Mouse (Mus musculus): Measurements from ENCODE around the gene Rhbg. TPM values are rescaled to one million over a fixed set of nuclear protein-coding genes. Genes with fewer than 3 reads are reported as not detected.
"Not testable (repeated sequence)": the region's sequence is repeated elsewhere in the genome, so short reads cannot be mapped to it uniquely, and the experiment has no call there.

Rhbg gene
- 0.78 and 0.83 TPM in 2 replicates for polyA plus RNA-seq (2015; fragmentation: Nextera tagmentation; extraction: Ambion mirVana)

- Histone ChIP-seq H3K4me1 (peaks cover 9% of the 10 kb centered on the region), H3K9me3 (replicated peaks) (no peaks in the 10 kb centered on the region), H3K4me3 (replicated peaks) (peak within 1 kb of the TSS; percentile 38), H3K27ac (replicated peaks) (no peak within 1 kb of the TSS), H3K4me2 (peak within 1 kb of the TSS; percentile 72), H3K9ac (replicated peaks) (peak within 1 kb of the TSS; percentile 32; the same call in 1 of the 2 replicates), H3K27me3 (replicated peaks) (peaks cover 31% of the 10 kb centered on the region), H3K36me3 (no peaks in the 10 kb centered on the region)
- 3% methylated on average over 34 of the region's 34 CpGs for WGBS
- ATAC-seq (ENCODE audit: low FRiP score): no peak
Observed at GRCm38 (mm10) chr3:88254268-88254926, at the start of gene Rhbg. TSS of gene Rhbg (minus strand) at chr3:88254709.

- Histone ChIP-seq H3K4me3 (replicated peaks) (no peak overlapping the region), H3K9me3 (replicated peaks) (no peaks in the 10 kb centered on the region), H3K4me1 (peaks cover 27% of the 10 kb centered on the region), H3K4me2 (no peak overlapping the region), H3K27ac (replicated peaks) (no peak overlapping the region), H3K36me3 (peaks cover 47% of the 10 kb centered on the region), H3K9ac (replicated peaks) (no peak overlapping the region), H3K27me3 (replicated peaks) (no peaks in the 10 kb centered on the region)
- ATAC-seq (ENCODE audit: low FRiP score): no peak
- WGBS: 95% methylated on average over 1 of the region's 1 CpGs
Observed at GRCm38 (mm10) chr3:88299172-88299571, 44.7 kb upstream of the Rhbg start.

- WGBS: under 1% methylated on average over 30 of the region's 30 CpGs
- Histone ChIP-seq H3K4me2 (peak overlapping the region; percentile 77), H3K27ac (replicated peaks) (peak overlapping the region; percentile 90), H3K27me3 (replicated peaks) (no peaks in the 10 kb centered on the region), H3K4me3 (replicated peaks) (peak overlapping the region; percentile 82), H3K9me3 (replicated peaks) (no peaks in the 10 kb centered on the region), H3K4me1 (peaks cover 27% of the 10 kb centered on the region), H3K36me3 (peaks cover 32% of the 10 kb centered on the region), H3K9ac (replicated peaks) (peak overlapping the region; percentile 86)
- no peak for ATAC-seq (ENCODE audit: low FRiP score)
Observed at GRCm38 (mm10) chr3:88297321-88297851, 42.9 kb upstream of the Rhbg start.

- ATAC-seq (ENCODE audit: low FRiP score): peak; percentile 98
- Histone ChIP-seq H3K4me1 (peaks cover 27% of the 10 kb centered on the region), H3K27ac (replicated peaks) (peak within 1 kb of the TSS; percentile 91), H3K4me2 (peak within 1 kb of the TSS; percentile 77), H3K36me3 (peaks cover 27% of the 10 kb centered on the region), H3K9me3 (replicated peaks) (no peaks in the 10 kb centered on the region), H3K9ac (replicated peaks) (peak within 1 kb of the TSS; percentile 86), H3K4me3 (replicated peaks) (peak within 1 kb of the TSS; percentile 82), H3K27me3 (replicated peaks) (no peaks in the 10 kb centered on the region)
- under 1% methylated on average over 44 of the region's 44 CpGs for WGBS
Observed at GRCm38 (mm10) chr3:88296561-88297318, 42.2 kb upstream of the Rhbg start, which contains the start of the genes Tsacc and Cct3. TSS of gene Tsacc (minus strand) at chr3:88296999. TSS of gene Cct3 (plus strand) at chr3:88297116.

- H3K36me3 ChIP-seq: peaks cover 21% of the 10 kb centered on the region
- H3K4me2 ChIP-seq: peak overlapping the region; percentile 69
- peak overlapping the region; percentile 60 for H3K9ac ChIP-seq (replicated peaks)
- peak overlapping the region; percentile 91 for H3K27ac ChIP-seq (replicated peaks)
- H3K27me3 ChIP-seq (replicated peaks): no peaks in the 10 kb centered on the region
- H3K4me3 ChIP-seq (replicated peaks): peak overlapping the region; percentile 82
- 1% methylated on average over 12 of the region's 12 CpGs for WGBS
- peak; percentile 32; the same call in 1 of the 2 replicates for ATAC-seq (ENCODE audit: low FRiP score)
- H3K9me3 ChIP-seq (replicated peaks): no peaks in the 10 kb centered on the region
- peaks cover 27% of the 10 kb centered on the region for H3K4me1 ChIP-seq
Observed at GRCm38 (mm10) chr3:88296110-88296560, 41.6 kb upstream of the Rhbg start.

- peaks cover 27% of the 10 kb centered on the region for H3K4me1 ChIP-seq
- H3K9me3 ChIP-seq (replicated peaks); H3K27ac ChIP-seq (replicated peaks); ATAC-seq (ENCODE audit: low FRiP score); H3K27me3 ChIP-seq (replicated peaks); H3K4me3 ChIP-seq (replicated peaks): not testable (repeated sequence)
- H3K4me2 ChIP-seq: peak overlapping the region; percentile 69
- 0 out of 2 replicates have a peak overlapping the region, but pooled peaks have one; percentile 60 for H3K9ac ChIP-seq (replicated peaks)
- H3K36me3 ChIP-seq: peaks cover 12% of the 10 kb centered on the region
- WGBS: 65% methylated on average over 1 of the region's 1 CpGs
Observed at GRCm38 (mm10) chr3:88295272-88295671, 40.8 kb upstream of the Rhbg start.

GRCm38 (mm10) chr3:88291970-88292369 is 37.5 kb upstream of the Rhbg start:
- H3K27me3 ChIP-seq (replicated peaks): no peaks in the 10 kb centered on the region
- H3K4me3 ChIP-seq (replicated peaks): no peak overlapping the region
- H3K36me3 ChIP-seq: no peaks in the 10 kb centered on the region
- no peaks in the 10 kb centered on the region for H3K9me3 ChIP-seq (replicated peaks)
- ATAC-seq (ENCODE audit: low FRiP score): no peak
- peaks cover 8% of the 10 kb centered on the region for H3K4me1 ChIP-seq
- no peak overlapping the region for H3K27ac ChIP-seq (replicated peaks)
- no peak overlapping the region for H3K9ac ChIP-seq (replicated peaks)
- WGBS: 56% methylated on average over 4 of the region's 4 CpGs
- no peak overlapping the region for H3K4me2 ChIP-seq

- H3K27me3 ChIP-seq (replicated peaks); H3K4me3 ChIP-seq (replicated peaks); H3K4me2 ChIP-seq; H3K36me3 ChIP-seq; H3K4me1 ChIP-seq; H3K27ac ChIP-seq (replicated peaks); H3K9me3 ChIP-seq (replicated peaks); ATAC-seq (ENCODE audit: low FRiP score); H3K9ac ChIP-seq (replicated peaks): not testable (repeated sequence)
- 83% methylated on average over 8 of the region's 10 CpGs for WGBS
Observed at GRCm38 (mm10) chr3:88288133-88288713, 33.7 kb upstream of the Rhbg start.

GRCm38 (mm10) chr3:88287110-88287509 is 32.6 kb upstream of the Rhbg start, which contains the start of gene Gm38392:
TSS of gene Gm38392 (minus strand) at chr3:88287210.
- Histone ChIP-seq H3K27ac (replicated peaks) (no peak within 1 kb of the TSS), H3K9ac (replicated peaks) (no peak within 1 kb of the TSS), H3K4me2 (no peak within 1 kb of the TSS), H3K9me3 (replicated peaks) (no peaks in the 10 kb centered on the region), H3K4me3 (replicated peaks) (no peak within 1 kb of the TSS), H3K36me3 (no peaks in the 10 kb centered on the region; the same call in 1 of the 2 replicates), H3K4me1 (no peaks in the 10 kb centered on the region), H3K27me3 (replicated peaks) (no peaks in the 10 kb centered on the region)
- ATAC-seq (ENCODE audit: low FRiP score): no peak
- WGBS: 95% methylated on average over 4 of the region's 4 CpGs

- not testable (repeated sequence) for H3K4me3 ChIP-seq (replicated peaks); H3K9ac ChIP-seq (replicated peaks); H3K4me1 ChIP-seq; H3K27me3 ChIP-seq (replicated peaks); H3K27ac ChIP-seq (replicated peaks); H3K4me2 ChIP-seq; ATAC-seq (ENCODE audit: low FRiP score); H3K9me3 ChIP-seq (replicated peaks); H3K36me3 ChIP-seq
- WGBS: no CpG with 5 or more reads among the region's 2 CpGs
Observed at GRCm38 (mm10) chr3:88285565-88285895, 31.0 kb upstream of the Rhbg start.

GRCm38 (mm10) chr3:88284815-88285564 is 30.5 kb upstream of the Rhbg start:
- WGBS: 97% methylated on average over 14 of the region's 14 CpGs
- ATAC-seq (ENCODE audit: low FRiP score); H3K4me1 ChIP-seq: not testable (repeated sequence)

More at GRCm38 (mm10) chr3:88284815-88285564, 30.5 kb upstream of the Rhbg start:
- H3K4me2 ChIP-seq; H3K9me3 ChIP-seq (replicated peaks); H3K4me3 ChIP-seq (replicated peaks); H3K9ac ChIP-seq (replicated peaks); H3K36me3 ChIP-seq; H3K27me3 ChIP-seq (replicated peaks); H3K27ac ChIP-seq (replicated peaks): not testable (repeated sequence)

All from neural tube, embryonic 15.5 days (tissue).